Comparison of ENCODE assay signal across 8 mouse cellular contexts in genomic region chr1:88745256-88745655, GRCm38 (mm10). TPM values are rescaled to one million over a fixed set of nuclear protein-coding genes. Genes with fewer than 3 reads are reported as not detected.
A peak's percentile ranks its signal among the peaks of the same experiment; 100 is the strongest.
DNase-seq lines count a peak whose midpoint lies in the region; ATAC-seq and TF ChIP-seq lines count a peak whose summit lies in the region.

No protein-coding gene starts in this region.

- H3K4me2 ChIP-seq in embryonic facial prominence, embryonic 11.5 days (ENCODE audit: low read depth, low read length): no peak overlapping the region
- no peak overlapping the region for H3K4me2 ChIP-seq in midbrain, embryonic 16.5 days (ENCODE audit: low read length)

- H3K4me3 ChIP-seq in embryonic facial prominence, embryonic 11.5 days (ENCODE audit: low read depth, low read length): no peak overlapping the region
- H3K4me3 ChIP-seq in kidney, adult 2 months (ENCODE audit: insufficient read depth, low read depth, low read length): no peak overlapping the region
- H3K4me3 ChIP-seq in limb, embryonic 10.5 days: no peak overlapping the region
- H3K4me3 ChIP-seq in midbrain, embryonic 16.5 days (ENCODE audit: low read depth, low read length): no peak overlapping the region

- TF ChIP-seq POLR2A in kidney, adult 2 months (IDR thresholded peaks at IDR 0.05; ENCODE audit: low read depth, low read length): no peak

- no peaks in the 10 kb centered on the region for H3K9me3 ChIP-seq in embryonic facial prominence, embryonic 11.5 days (replicated peaks; ENCODE audit: control insufficient read depth, low read length)
- no peaks in the 10 kb centered on the region for H3K9me3 ChIP-seq in limb, embryonic 10.5 days (replicated peaks)
- no peaks in the 10 kb centered on the region for H3K9me3 ChIP-seq in midbrain, embryonic 16.5 days (replicated peaks; ENCODE audit: control insufficient read depth, low read length, poor library complexity, severe bottlenecking)

- peak; percentile 91 for DNase-seq in 3T3-L1 (ENCODE audit: low read depth, low spot score)
- peak; percentile 83 for DNase-seq in adrenal gland, postnatal 14 days
- peak; percentile 92 for DNase-seq in embryonic facial prominence, embryonic 11.5 days (ENCODE audit: low spot score)
- peak; percentile 77 to 88 for DNase-seq in heart, adult 18-20 months
- peak; percentile 85 for DNase-seq in kidney, adult 2 months
- peak; percentile 85 for DNase-seq in limb, embryonic 10.5 days (ENCODE audit: low spot score)
- DNase-seq in spleen, postnatal 10 days (ENCODE audit: low spot score in 2 of 2): peak; percentile 20 to 69

- no peaks in the 10 kb centered on the region for H3K36me3 ChIP-seq in embryonic facial prominence, embryonic 11.5 days (replicated peaks; ENCODE audit: control insufficient read depth, insufficient read depth, low read depth, low read length)
- H3K36me3 ChIP-seq in kidney, adult 2 months (ENCODE audit: control insufficient read depth, insufficient read depth, low read length): no peaks in the 10 kb centered on the region
- no peaks in the 10 kb centered on the region for H3K36me3 ChIP-seq in limb, embryonic 10.5 days
- H3K36me3 ChIP-seq in midbrain, embryonic 16.5 days (ENCODE audit: control insufficient read depth, insufficient read depth, low read length): no peaks in the 10 kb centered on the region

- no peaks in the 10 kb centered on the region for H3K4me1 ChIP-seq in embryonic facial prominence, embryonic 11.5 days (ENCODE audit: control insufficient read depth, insufficient read depth, low read length)
- H3K4me1 ChIP-seq in kidney, adult 2 months (ENCODE audit: control insufficient read depth, insufficient read depth, low read length): no peaks in the 10 kb centered on the region
- no peaks in the 10 kb centered on the region for H3K4me1 ChIP-seq in limb, embryonic 10.5 days
- H3K4me1 ChIP-seq in midbrain, embryonic 16.5 days (ENCODE audit: control insufficient read depth, insufficient read depth, low read length): no peaks in the 10 kb centered on the region

- no peak overlapping the region for H3K27ac ChIP-seq in embryonic facial prominence, embryonic 11.5 days (replicated peaks; ENCODE audit: low read depth, low read length)
- H3K27ac ChIP-seq in kidney, adult 2 months (ENCODE audit: insufficient read depth, low read depth, low read length): no peak overlapping the region
- no peak overlapping the region for H3K27ac ChIP-seq in limb, embryonic 10.5 days
- H3K27ac ChIP-seq in midbrain, embryonic 16.5 days (ENCODE audit: low read length): no peak overlapping the region

- no peaks in the 10 kb centered on the region for H3K27me3 ChIP-seq in embryonic facial prominence, embryonic 11.5 days (ENCODE audit: control insufficient read depth, insufficient read depth, low read length)
- no peaks in the 10 kb centered on the region for H3K27me3 ChIP-seq in kidney, adult 2 months (replicated peaks; ENCODE audit: control insufficient read depth, insufficient read depth, low read length)
- H3K27me3 ChIP-seq in limb, embryonic 10.5 days (ENCODE audit: low read depth, poor library complexity, severe bottlenecking): no peaks in the 10 kb centered on the region
- no peaks in the 10 kb centered on the region for H3K27me3 ChIP-seq in midbrain, embryonic 16.5 days (ENCODE audit: control insufficient read depth, insufficient read depth, low read depth, low read length)

- peak; percentile 99 for TF ChIP-seq CTCF in kidney, adult 2 months (conservative IDR thresholded peaks at IDR 0.05; ENCODE audit: insufficient read depth, insufficient read length, low read depth, low read length)

- H3K9ac ChIP-seq in embryonic facial prominence, embryonic 11.5 days (replicated peaks; ENCODE audit: low read length): no peak overlapping the region
- H3K9ac ChIP-seq in midbrain, embryonic 16.5 days (ENCODE audit: low read depth, low read length): no peak overlapping the region

- 8% methylated on average over 8 of the region's 8 CpGs for WGBS in embryonic facial prominence, embryonic 11.5 days
- 2% methylated on average over 8 of the region's 8 CpGs for WGBS in kidney, adult 2 months
- WGBS in limb, embryonic 10.5 days: 13% methylated on average over 8 of the region's 8 CpGs
- 6% methylated on average over 8 of the region's 8 CpGs for WGBS in midbrain, embryonic 16.5 days

- peak; percentile 67; the same call in 1 of the 2 replicates for ATAC-seq in embryonic facial prominence, embryonic 11.5 days (replicated peaks; ENCODE audit: insufficient number of reproducible peaks, low FRiP score, low TSS enrichment, low read depth)
- ATAC-seq in midbrain, embryonic 16.5 days: peak; percentile 76

RNA-seq across cellular contexts. Expression of gene Arl4c, which starts 43.2 kb away (rescaled TPM):
- total RNA-seq in adrenal gland, postnatal 14 days (2021): 10.3 and 16.5 TPM in 2 replicates
- polyA plus RNA-seq in embryonic facial prominence, embryonic 11.5 days (2014; fragmentation: Nextera tagmentation; extraction: Ambion mirVana): 6.4 and 6.7 TPM in 2 replicates
- 1 to 10 TPM; 4.7 to 5.5 TPM for total RNA-seq in heart, adult 18-20 months (2021)
- 3.9 and 6.1 TPM in 2 replicates for polyA plus RNA-seq in kidney, adult 2 months (2012; rRNA removed)
- polyA plus RNA-seq in limb, embryonic 10.5 days (2016; fragmentation: Nextera tagmentation; extraction: Ambion mirVana): 9.0 and 9.4 TPM in 2 replicates
- 54.6 and 55.0 TPM in 2 replicates for polyA plus RNA-seq in midbrain, embryonic 16.5 days (2015; fragmentation: Nextera tagmentation; extraction: Ambion mirVana)
